Mouse (Mus musculus): Measurements from ENCODE around the gene Ajm1.
A peak's percentile ranks its signal among the peaks of the same experiment; 100 is the strongest.

- no peak for TF ChIP-seq EP300 (optimal IDR thresholded peaks at IDR 0.05)
- peak; percentile 50 for TF ChIP-seq CTCF (IDR thresholded peaks at IDR 0.05; ENCODE audit: low read depth)
These were observed 15.0 kb downstream of the Ajm1 start for GRCm38 (mm10) chr2:25566558-25566957.

Measured in stomach, postnatal 0 days (tissue).